Mouse (Mus musculus) stomach, postnatal 0 days (tissue): ENCODE data around the gene Rce1. TPM values are rescaled to one million over a fixed set of nuclear protein-coding genes. Genes with fewer than 3 reads are reported as not detected.

ENCODE experiments used
- ATAC-seq: fragments of 200-750 bp; cut with Nextera tagmentation; 2 replicates; pipeline ENCODE4 v1.8.0; 2017; ENCODE audit not compliant: low FRiP score, low TSS enrichment
- DNase-seq: peaks from one replicate; pipeline ENCODE4 v3.0.0-alpha.2; 2016; ENCODE audit warnings: low spot score
- H3K27ac ChIP-seq: fragments of 300-500 bp; sonication (generic); replicated peaks from 2 replicates; pipeline ENCODE4 v1.5.1; 2014; ENCODE audit warnings: mild to moderate bottlenecking, control low read depth
- H3K27me3 ChIP-seq: fragments of 300-500 bp; sonication (generic); 2 replicates; pipeline ENCODE4 v1.6.1; 2014; ENCODE audit warnings: low read length; ENCODE audit not compliant: control insufficient read depth, insufficient read depth
- H3K36me3 ChIP-seq: fragments of 300-500 bp; sonication (generic); 2 replicates; pipeline ENCODE4 v1.6.1; 2014; ENCODE audit warnings: low read length, mixed read lengths; ENCODE audit not compliant: control insufficient read depth, insufficient read depth
- H3K4me1 ChIP-seq: fragments of 300-500 bp; sonication (generic); replicated peaks from 2 replicates; pipeline ENCODE4 v1.6.1; 2014; ENCODE audit warnings: antibody characterized with exemption; ENCODE audit not compliant: control insufficient read depth, insufficient read depth
- H3K4me2 ChIP-seq: fragments of 300-500 bp; sonication (generic); replicated peaks from 2 replicates; pipeline ENCODE4 v1.6.1; 2014; ENCODE audit warnings: low read depth, mild to moderate bottlenecking, control low read depth, moderate library complexity
- H3K4me3 ChIP-seq: fragments of 300-500 bp; sonication (generic); 2 replicates; pipeline ENCODE4 v1.5.1; 2014; ENCODE audit warnings: low read depth, low read length, control low read depth
- H3K9ac ChIP-seq: fragments of 300-500 bp; sonication (generic); 2 replicates; pipeline ENCODE4 v1.6.1; 2014; ENCODE audit warnings: mild to moderate bottlenecking, low read length, control low read depth, mixed read lengths
- H3K9me3 ChIP-seq: fragments of 300-500 bp; sonication (generic); 2 replicates; pipeline ENCODE4 v1.6.1; 2016; ENCODE audit warnings: low read length; ENCODE audit not compliant: control insufficient read depth
- CTCF ChIP-seq: IDR thresholded peaks from 2 replicates; pipeline ENCODE4 v1.5.1; 2016; ENCODE audit warnings: antibody characterized with exemption, low read depth, mild to moderate bottlenecking, moderate library complexity
- EP300 ChIP-seq: optimal IDR thresholded peaks from 2 replicates; pipeline ENCODE3; 2016; ENCODE audit warnings: antibody characterized with exemption
- WGBS: fragments of 180-500 bp; shearing (Covaris S2); extraction: QIAGEN DNeasy Blood & Tissue Kit; methylation state at CpG from one replicate; pipeline ENCODE4 v1.1.7; 2014; 5-methylcytosine and 5-hydroxymethylcytosine counted together
- polyA plus RNA-seq: library from polyadenylated mRNA; unstranded; fragments of >200 nt; fragmentation: Nextera tagmentation; extraction: Ambion mirVana; gene quantifications from 2 replicates; pipeline ENCODE4 v1.2.1, GENCODE M21; 2015

Gene Rce1
- 46.4 and 49.4 TPM in 2 replicates for polyA plus RNA-seq

- Histone ChIP-seq H3K4me1 (0 out of 2 replicates have a peak, but pooled peaks cover 5% of the 10 kb centered on the region), H3K27ac (peak within 1 kb of the TSS; percentile 93), H3K9me3 (no peaks in the 10 kb centered on the region), H3K36me3 (peaks cover 9% of the 10 kb centered on the region; the same call in 1 of the 2 replicates), H3K27me3 (no peaks in the 10 kb centered on the region), H3K9ac (peak within 1 kb of the TSS; percentile 88), H3K4me3 (peak within 1 kb of the TSS; percentile 91), H3K4me2 (peak within 1 kb of the TSS; percentile 90)
- no peak for TF ChIP-seq CTCF
- no peak for TF ChIP-seq EP300
- ATAC-seq, result peak; percentile 88
- WGBS, result under 1% methylated on average over 62 of the region's 64 CpGs
- DNase-seq, result peak; percentile 93
These were observed at the start of gene Rce1 for GRCm38 (mm10) chr19:4625179-4625828. Rce1 (minus strand) TSS chr19:4625641.

- Histone ChIP-seq H3K4me1 (no peaks in the 10 kb centered on the region), H3K36me3 (no peaks in the 10 kb centered on the region), H3K27ac (no peak overlapping the region), H3K9ac (no peak overlapping the region), H3K9me3 (no peaks in the 10 kb centered on the region), H3K4me3 (no peak overlapping the region), H3K27me3 (no peaks in the 10 kb centered on the region), H3K4me2 (no peak overlapping the region)
- no peak for TF ChIP-seq EP300
- no peak for TF ChIP-seq CTCF
- WGBS, result 32% methylated on average over 6 of the region's 6 CpGs
- DNase-seq, result no peak
- no peak for ATAC-seq
These were observed 47.0 kb upstream of the Rce1 start for GRCm38 (mm10) chr19:4672401-4672800.

GRCm38 (mm10) chr19:4670776-4671175, 45.3 kb upstream of the Rce1 start:
- no peaks in the 10 kb centered on the region for H3K9me3 ChIP-seq
- ATAC-seq (peak; percentile 64; the same call in 1 of the 2 replicates), DNase-seq (no peak)
- no peak for TF ChIP-seq CTCF
- no peak for TF ChIP-seq EP300
- H3K27me3 ChIP-seq, result no peaks in the 10 kb centered on the region
- H3K36me3 ChIP-seq, result no peaks in the 10 kb centered on the region
- no peak overlapping the region for H3K4me2 ChIP-seq
- no peaks in the 10 kb centered on the region for H3K4me1 ChIP-seq
- H3K4me3 ChIP-seq, result no peak overlapping the region
- no peak overlapping the region for H3K27ac ChIP-seq
- no peak overlapping the region for H3K9ac ChIP-seq
- 39% methylated on average over 4 of the region's 4 CpGs for WGBS

- Histone ChIP-seq H3K27ac (no peak overlapping the region), H3K27me3 (no peaks in the 10 kb centered on the region), H3K9ac (no peak overlapping the region), H3K4me3 (no peak overlapping the region), H3K9me3 (no peaks in the 10 kb centered on the region), H3K36me3 (no peaks in the 10 kb centered on the region), H3K4me2 (no peak overlapping the region), H3K4me1 (no peaks in the 10 kb centered on the region)
- DNase-seq, result no peak
- no peak for ATAC-seq
- TF ChIP-seq CTCF (peak; percentile 54), EP300 (no peak)
These were observed 41.4 kb upstream of the Rce1 start for GRCm38 (mm10) chr19:4666815-4667214.

GRCm38 (mm10) chr19:4658156-4658555, 32.7 kb upstream of the Rce1 start:
- TF ChIP-seq CTCF, result no peak
- no peak for TF ChIP-seq EP300
- WGBS, result 90% methylated on average over 5 of the region's 5 CpGs
- Histone ChIP-seq H3K36me3 (no peaks in the 10 kb centered on the region), H3K4me2 (no peak overlapping the region), H3K27me3 (no peaks in the 10 kb centered on the region), H3K9ac (no peak overlapping the region), H3K27ac (no peak overlapping the region), H3K4me3 (no peak overlapping the region), H3K4me1 (no peaks in the 10 kb centered on the region), H3K9me3 (no peaks in the 10 kb centered on the region)
- ATAC-seq (no peak), DNase-seq (no peak)

GRCm38 (mm10) chr19:4646917-4647492, 21.6 kb upstream of the Rce1 start:
- H3K4me1 ChIP-seq, result no peaks in the 10 kb centered on the region
- no peak overlapping the region for H3K4me2 ChIP-seq
- no peak overlapping the region for H3K4me3 ChIP-seq
- H3K9ac ChIP-seq, result no peak overlapping the region
- H3K27ac ChIP-seq, result no peak overlapping the region
- H3K9me3 ChIP-seq, result no peaks in the 10 kb centered on the region
- no peak for DNase-seq
- H3K27me3 ChIP-seq, result no peaks in the 10 kb centered on the region
- no peaks in the 10 kb centered on the region for H3K36me3 ChIP-seq
- ATAC-seq, result no peak
- 57% methylated on average over 11 of the region's 11 CpGs for WGBS
- no peak for TF ChIP-seq EP300
